Mouse (Mus musculus) G1E (cell line): Measurements from ENCODE around the gene Rint1.

Source experiments
- CTCF ChIP-seq: IDR thresholded peaks from 2 replicates; pipeline ENCODE4 v1.5.1; 2012; ENCODE audit warnings: low read depth, low read length, inconsistent platforms, mixed read lengths
- POLR2AphosphoS5 ChIP-seq: IDR thresholded peaks from 2 replicates; pipeline ENCODE4 v1.6.1; 2012; ENCODE audit warnings: low read depth, low read length, inconsistent platforms; ENCODE audit not compliant: insufficient replicate concordance
- TAL1 ChIP-seq: conservative IDR thresholded peaks from 2 replicates; pipeline ENCODE4 v1.6.1; 2012; ENCODE audit warnings: low read depth, low read length, inconsistent platforms, mixed read lengths

DNA sequence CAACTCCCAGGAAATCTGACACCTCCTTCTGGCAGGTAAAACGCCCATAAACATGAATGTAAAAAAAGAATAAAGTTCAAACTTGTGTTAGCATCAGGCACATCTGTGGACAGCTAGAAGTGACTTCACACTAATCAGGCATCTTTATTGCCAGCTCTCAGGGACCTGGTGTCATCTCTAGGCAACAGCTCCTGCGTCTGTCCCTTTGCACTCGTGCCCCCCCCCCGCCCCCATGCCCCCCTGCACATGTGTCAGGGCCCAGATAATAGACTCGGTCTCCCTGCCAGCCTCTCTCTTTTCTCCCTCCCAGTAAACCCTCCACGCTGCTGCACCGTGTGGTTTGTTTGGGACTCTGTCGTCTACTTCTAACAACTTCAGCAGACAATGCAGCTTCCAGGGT lies 16.4 kb upstream of the Rint1 start:
- no peak for TF ChIP-seq POLR2AphosphoS5
- no peak for TF ChIP-seq CTCF
- TF ChIP-seq TAL1: no peak
